Mouse (Mus musculus) brain, embryonic 18.5 days (tissue): ENCODE measurements around the gene Baiap2.

Experiments
- DNase-seq: peaks from one replicate; pipeline ENCODE4 v3.0.0-alpha.2; 2012; ENCODE audit warnings: low read depth, low spot score

The Baiap2 gene

GRCm38 (mm10) chr11:120011114-120011760 lies 68.7 kb downstream of the Baiap2 start:
- DNase-seq, result no peak

DNA sequence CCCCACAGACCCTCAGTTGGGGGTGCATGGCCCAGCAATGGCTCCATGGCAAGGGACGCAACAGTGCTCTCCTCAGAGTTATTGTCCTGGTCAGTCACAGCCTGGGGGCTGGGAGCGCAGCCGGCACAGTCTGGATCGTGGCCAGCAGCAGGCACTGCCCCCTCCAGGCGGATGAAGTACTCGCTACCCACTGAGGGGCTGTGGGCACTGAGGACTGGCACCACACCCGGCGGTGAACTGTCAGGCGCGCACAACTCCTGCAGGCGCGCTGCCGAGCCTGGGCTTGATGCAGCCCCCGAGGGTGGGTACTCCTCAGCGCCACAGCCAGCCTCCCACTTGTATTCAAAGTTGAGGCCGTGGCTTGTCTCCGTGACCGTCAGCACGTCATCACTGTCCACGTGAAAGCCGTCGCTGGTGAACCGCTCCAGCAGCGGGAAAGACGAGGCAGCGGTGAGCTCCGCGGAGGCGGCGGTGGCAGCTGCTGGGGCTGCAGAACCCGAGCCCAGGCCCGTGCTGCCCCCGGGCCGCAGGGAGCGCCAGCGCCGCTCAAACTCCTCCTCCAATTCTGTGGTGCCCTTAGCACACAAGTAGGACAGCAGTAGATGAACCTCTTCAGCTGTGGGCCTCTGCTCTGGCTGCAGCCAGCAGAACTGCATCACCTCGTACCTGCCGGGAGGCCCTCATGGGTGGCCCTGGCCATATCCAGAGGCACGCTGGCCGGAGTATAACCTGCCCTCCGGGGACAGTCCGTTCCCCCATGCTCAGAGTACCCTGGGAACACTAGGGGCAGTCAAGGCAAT lies 69.4 kb downstream of the Baiap2 start:
- no peak for DNase-seq

- DNase-seq, result no peak
Measured at GRCm38 (mm10) chr11:120012702-120013101, 70.1 kb downstream of the Baiap2 start.

DNA sequence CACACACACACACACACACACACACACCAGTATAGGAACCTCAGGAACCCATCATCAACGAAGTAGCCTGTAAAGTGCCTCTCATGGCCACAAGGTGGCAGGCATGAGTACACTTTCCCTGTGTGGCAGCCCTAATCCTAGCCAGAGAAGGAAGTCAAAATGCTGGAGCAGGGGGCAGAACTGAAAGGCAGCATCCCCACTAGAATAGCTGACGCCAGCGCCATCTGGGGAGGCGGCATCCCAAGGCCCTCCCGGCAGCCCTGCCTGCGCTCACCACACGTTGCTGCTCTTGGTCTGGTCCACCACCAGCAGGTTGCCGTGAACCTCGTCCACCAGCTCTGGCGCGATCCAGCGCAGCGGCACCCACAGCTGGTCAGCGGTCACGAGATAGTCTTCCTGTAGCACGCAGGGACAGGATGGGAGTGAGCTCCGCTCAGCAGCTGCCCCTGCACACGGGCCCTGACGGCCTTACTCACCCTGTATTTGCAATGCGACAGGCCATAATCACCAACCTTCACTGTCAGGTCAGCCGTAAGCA lies 70.7 kb downstream of the Baiap2 start:
- peak; percentile 73 for DNase-seq

DNA sequence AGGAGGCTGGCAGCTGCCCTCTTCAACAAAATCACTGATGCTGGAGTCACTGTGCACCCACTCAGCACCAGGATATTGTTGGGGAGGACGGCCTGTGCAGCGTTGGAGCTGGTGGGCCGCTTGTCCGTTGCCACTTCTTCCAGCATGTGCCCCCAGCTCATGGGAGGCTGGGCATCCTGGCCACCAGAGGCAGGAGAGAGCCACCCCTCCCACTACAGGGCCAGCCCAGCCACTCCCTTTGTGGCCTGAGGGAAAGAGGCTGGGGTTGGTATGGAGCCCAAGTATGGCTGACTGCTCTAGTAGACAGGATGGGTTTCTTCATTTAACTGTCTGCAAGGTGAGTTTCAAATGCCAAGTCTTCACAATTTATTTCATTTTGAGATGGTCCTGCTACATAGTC lies 72.2 kb downstream of the Baiap2 start:
- no peak for DNase-seq

DNA sequence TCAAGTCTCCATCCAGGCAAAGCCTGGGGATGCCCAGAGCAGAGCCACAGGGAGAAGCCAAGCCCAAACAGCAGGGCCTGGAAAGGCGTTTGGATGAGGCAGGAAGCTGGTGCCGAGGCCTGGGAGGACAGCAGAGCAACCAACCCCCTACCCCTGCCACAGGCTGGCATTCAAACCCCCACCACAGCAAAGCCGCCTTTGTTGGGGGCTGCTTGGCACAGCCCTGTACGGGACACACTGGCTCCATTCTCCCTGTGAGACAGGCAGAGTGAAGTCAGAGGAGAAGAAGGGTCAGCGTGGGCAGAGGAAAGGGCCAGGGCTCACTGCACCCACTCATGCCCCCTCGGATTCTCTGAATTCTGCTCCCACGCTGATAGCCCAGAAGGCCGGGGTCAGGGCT lies 74.4 kb downstream of the Baiap2 start:
- DNase-seq, result no peak

DNA sequence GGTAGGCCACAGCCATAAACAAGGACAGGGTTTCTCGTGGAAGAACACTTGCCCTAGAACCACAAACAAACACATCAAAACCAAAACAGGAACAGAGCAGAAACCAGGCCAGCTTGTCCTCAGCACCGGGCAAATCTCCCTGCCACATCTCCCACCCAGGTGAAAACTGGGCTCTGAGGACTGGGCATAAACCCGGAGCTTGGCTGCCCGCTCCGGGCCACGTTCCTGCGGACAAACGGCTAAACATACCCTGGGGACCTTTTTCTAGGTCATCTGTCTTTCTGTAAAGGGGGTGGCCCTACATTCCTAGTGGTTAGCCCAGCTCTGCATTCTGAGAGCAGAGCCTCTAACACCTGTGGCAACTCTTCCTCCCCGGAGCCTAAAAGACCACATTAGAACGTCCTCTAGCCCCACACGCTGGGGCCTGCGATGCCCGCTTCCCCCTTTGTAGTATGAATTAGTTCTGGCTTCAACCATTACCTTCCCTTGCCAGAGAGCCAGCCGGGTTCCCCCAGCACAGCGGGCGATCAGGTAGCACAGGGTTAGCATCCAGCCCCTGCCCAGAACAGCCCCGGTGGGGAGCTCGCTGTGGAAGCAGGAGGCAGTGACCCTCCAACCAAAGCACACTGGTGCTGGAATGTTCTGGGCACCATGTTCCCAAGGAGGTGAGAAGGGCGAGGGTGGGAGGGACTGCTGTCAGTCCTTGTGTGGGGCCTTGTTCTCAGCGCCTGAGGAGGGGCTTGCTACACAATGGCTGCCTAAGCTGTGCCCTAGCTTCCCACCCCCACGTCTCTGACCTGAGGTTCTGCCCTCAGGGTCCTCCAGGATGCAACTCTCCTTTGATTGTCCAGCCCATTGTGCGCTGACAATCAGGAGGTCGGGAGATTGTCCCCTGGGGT lies 77.2 kb downstream of the Baiap2 start:
- no peak for DNase-seq

GRCm38 (mm10) chr11:120021367-120021766 lies 78.8 kb downstream of the Baiap2 start:
- DNase-seq, result no peak

- DNase-seq, result no peak
Measured at GRCm38 (mm10) chr11:120022216-120022615, 79.7 kb downstream of the Baiap2 start.

DNA sequence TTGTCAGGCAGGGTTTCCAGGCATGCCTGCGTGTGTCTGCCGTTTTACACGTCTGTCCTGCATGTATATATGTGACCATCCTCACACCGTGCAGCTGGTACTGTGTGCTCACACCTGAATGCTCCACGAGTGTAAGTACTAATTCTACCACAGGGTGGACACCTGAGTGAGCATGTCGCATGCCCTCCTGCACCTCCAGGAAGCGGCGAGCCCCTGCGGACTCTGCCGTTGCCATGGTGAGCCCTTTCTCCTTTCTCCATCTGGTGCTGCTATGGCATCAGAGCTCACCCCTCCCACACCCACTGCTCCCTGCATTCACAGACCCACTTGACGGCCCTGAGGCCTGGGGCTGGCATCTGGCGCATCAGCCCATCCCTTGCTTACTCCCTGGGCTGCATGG lies 80.3 kb downstream of the Baiap2 start:
- no peak for DNase-seq

DNA sequence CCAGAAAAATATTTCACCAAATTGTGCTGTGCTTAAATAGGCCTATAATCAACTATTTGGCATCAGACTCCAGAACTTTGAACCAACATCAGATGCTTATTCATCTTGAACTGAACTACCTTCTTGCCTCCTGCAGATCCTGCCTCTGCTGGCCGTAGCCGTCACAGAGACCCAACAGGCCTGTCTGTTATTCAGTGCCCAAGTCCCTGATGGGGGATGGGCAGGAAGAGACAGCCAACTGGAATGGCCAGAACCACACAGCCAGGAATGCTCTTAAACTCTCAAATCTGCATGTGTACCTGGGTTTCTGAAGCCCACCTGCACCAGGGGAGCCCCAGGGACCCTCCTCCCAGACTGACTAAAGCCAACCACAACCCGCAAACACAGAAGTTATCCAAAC lies 84.4 kb downstream of the Baiap2 start:
- DNase-seq, result no peak

GRCm38 (mm10) chr11:120028319-120029092 lies 85.9 kb downstream of the Baiap2 start:
- DNase-seq, result no peak

- no peak for DNase-seq
Measured at GRCm38 (mm10) chr11:120029431-120030144, 87.0 kb downstream of the Baiap2 start.

DNA sequence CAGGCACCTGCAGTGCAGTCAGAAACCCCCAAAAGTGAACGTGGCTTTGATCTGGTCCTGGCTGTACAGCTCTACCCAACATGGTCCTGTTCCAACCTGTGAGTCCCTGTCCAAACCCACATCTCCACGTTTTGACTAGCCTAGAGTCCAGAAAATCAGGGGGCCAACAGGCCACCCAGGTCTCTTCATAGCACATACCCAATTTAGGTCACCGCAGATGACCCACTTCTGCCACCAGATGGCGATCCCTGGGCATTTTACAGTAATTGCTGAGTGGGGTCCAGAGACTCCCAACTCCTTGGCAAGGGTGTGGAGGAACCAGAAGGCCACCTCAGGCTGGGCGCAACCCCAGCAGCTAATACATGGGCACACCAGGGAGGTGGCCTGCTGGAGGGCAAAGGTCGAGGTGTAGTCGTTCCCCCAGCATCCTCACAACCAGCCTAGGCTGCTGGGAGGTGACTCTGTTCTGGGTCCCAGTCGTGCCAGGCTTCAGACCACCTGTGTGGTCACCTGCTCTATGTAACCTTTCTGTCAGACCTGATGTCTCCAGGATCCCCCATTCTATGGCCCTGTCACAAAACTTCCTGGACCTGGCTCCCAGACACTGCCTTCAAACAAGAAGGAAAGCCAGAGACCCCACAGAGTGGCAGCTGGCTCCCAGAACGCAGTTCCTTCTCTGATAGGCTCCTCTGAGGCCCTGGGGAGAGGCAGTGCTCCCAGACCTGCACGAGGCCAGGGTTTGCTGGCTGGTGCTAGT lies 87.8 kb downstream of the Baiap2 start:
- DNase-seq, result no peak

DNA sequence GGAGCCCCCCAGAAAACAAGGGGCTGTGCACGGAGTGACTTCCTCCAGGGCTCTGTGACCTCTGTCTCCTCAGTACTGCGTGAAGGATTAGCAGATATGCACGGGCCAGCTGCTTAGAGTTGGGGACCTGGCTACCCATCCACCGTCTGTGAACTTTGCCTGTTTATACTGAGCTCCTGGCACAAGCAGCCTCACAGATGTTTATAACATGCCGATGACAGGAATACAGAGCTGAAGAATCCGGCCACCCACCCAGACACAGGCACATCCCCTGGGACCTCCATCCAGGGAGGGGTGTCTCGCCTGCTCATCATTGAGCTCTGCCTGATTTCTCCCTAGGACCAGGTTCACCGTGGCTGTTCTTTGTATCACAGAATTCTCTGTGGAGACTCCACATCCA lies 89.5 kb downstream of the Baiap2 start:
- DNase-seq, result no peak

GRCm38 (mm10) chr11:120033473-120033872 lies 90.9 kb downstream of the Baiap2 start:
- no peak for DNase-seq

- DNase-seq, result no peak
Measured at GRCm38 (mm10) chr11:120034306-120034705, 91.7 kb downstream of the Baiap2 start.

GRCm38 (mm10) chr11:120034762-120035161 lies 92.2 kb downstream of the Baiap2 start:
- no peak for DNase-seq

DNA sequence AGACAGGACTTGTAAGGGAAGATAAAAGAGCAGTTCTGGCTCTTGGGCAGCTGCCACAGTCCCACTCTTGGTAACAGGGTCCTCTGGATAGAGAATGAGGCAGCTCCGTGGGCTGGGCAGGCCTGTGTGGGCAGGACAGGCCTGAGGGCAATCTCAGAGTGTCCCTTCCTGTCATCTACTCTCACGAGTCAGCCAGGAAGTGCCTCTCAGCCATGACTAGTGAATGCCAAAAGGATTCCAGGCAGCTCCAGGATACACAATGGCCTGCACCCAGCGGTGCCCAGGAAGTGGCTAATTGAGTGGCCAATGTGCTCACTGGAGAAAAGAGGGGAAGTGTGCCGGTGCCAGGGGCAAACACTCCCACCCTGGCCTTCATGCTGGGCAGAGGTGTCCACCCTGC lies 97.0 kb downstream of the Baiap2 start:
- DNase-seq, result no peak

GRCm38 (mm10) chr11:120040440-120040839 lies 97.9 kb downstream of the Baiap2 start:
- DNase-seq, result no peak
